Mouse (Mus musculus) splenic B cell, adult 2 months (primary cell): ENCODE results near the gene Mfsd4b3.
"Not testable (repeated sequence)": the region's sequence is repeated elsewhere in the genome, so short reads cannot be mapped to it uniquely, and the experiment has no call there.

Experiments used
- DNase-seq: peaks from one replicate; pipeline ENCODE4 v3.0.0-alpha.2; 2011; ENCODE audit warnings: low read depth, low spot score
- H3K27me3 ChIP-seq: 2 replicates; pipeline ENCODE4 v1.6.1; 2012; ENCODE audit warnings: mild to moderate bottlenecking, low read length, moderate library complexity, mixed read lengths; ENCODE audit not compliant: control insufficient read depth, poor library complexity, insufficient read depth, severe bottlenecking
- H3K36me3 ChIP-seq: 2 replicates; pipeline ENCODE4 v1.6.1; 2012; ENCODE audit warnings: mild to moderate bottlenecking, low read length, moderate library complexity, mixed read lengths; ENCODE audit not compliant: control insufficient read depth, poor library complexity, insufficient read depth, severe bottlenecking

The Mfsd4b3 gene

GRCm38 (mm10) chr10:39959761-39960440, at the start of gene Mfsd4b3:
TSS of gene Mfsd4b3 (minus strand) at chr10:39960153.
- no peaks in the 10 kb centered on the region for H3K36me3 ChIP-seq
- H3K27me3 ChIP-seq, result no peaks in the 10 kb centered on the region
- peak; percentile 94 for DNase-seq

GRCm38 (mm10) chr10:40009591-40009990, 49.6 kb upstream of the Mfsd4b3 start:
- no peaks in the 10 kb centered on the region for H3K36me3 ChIP-seq
- H3K27me3 ChIP-seq, result no peaks in the 10 kb centered on the region
- no peak for DNase-seq

DNA sequence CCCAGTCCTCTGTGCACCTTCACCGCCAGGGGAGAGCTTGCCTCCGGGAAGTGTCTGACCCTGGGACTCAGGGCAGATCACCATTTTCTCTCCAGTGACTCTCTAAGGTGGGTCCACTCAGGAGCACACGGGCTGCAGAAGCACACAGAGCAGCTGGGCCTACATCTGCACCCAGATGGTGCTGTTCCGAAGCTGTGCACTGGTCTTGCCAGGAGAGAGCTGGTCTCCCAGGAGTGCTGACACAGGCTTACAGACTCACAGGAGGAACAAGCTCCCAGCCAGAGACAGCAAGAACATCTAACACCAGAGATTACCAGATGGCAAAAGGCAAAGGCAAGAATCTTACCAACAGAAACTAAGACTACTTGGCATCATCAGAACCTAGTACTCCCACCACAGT, 48.9 kb upstream of the Mfsd4b3 start:
- not testable (repeated sequence) for H3K27me3 ChIP-seq, DNase-seq, H3K36me3 ChIP-seq

DNA sequence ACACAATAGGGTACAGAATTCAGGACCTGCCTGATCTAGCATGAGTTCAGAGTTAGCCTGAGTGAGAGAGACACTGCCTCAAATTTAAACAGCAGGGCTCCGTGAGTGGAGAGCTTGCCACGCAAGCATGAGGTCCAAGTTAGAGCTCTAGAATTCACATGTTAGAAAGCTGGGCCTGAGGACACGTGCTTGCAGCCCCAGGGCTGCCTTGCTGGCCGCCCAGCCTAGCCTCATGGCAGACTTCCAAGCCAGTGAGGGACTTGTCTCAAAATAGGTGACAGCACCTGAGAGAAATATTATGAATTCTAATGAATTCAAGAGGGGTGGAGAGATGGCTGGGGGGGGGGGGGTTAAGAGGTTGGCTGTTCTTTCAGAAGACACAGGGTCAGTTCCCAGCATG, 48.0 kb upstream of the Mfsd4b3 start:
- DNase-seq, result no peak
- no peaks in the 10 kb centered on the region for H3K36me3 ChIP-seq

GRCm38 (mm10) chr10:40006963-40007362, 47.0 kb upstream of the Mfsd4b3 start:
- Histone ChIP-seq H3K36me3 (no peaks in the 10 kb centered on the region), H3K27me3 (no peaks in the 10 kb centered on the region)
- no peak for DNase-seq

More for the DNA sequence above, 48.0 kb upstream of the Mfsd4b3 start:
- H3K27me3 ChIP-seq, result no peaks in the 10 kb centered on the region

- no peak for DNase-seq
- no peaks in the 10 kb centered on the region for H3K27me3 ChIP-seq
- H3K36me3 ChIP-seq, result no peaks in the 10 kb centered on the region
Measured at GRCm38 (mm10) chr10:40000746-40001145, 40.8 kb upstream of the Mfsd4b3 start.

DNA sequence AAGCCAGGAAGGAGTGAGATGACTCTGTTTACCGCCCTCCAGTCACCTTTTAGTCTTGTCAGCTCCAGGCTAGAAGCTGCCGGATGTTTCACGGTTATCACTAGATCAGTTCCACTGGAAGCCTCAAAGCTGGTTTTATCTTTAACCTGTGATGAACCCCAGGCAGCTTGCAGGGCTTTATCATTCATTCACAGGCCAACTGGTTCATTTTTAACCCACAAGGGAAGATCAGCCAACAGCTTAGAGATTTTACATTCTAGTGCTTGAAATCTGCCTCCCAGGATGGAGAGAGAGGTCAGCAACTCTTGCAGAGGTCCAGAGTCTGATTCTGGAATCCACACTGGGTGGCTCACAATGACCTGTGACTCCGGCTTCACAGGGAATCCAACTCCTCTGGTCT, 31.2 kb upstream of the Mfsd4b3 start:
- H3K36me3 ChIP-seq, result no peaks in the 10 kb centered on the region
- DNase-seq, result no peak
- H3K27me3 ChIP-seq, result no peaks in the 10 kb centered on the region

GRCm38 (mm10) chr10:39986466-39986865, 26.5 kb upstream of the Mfsd4b3 start, which contains the start of gene Mfsd4b5:
TSS of gene Mfsd4b5 (minus strand) at chr10:39986646.
- H3K36me3 ChIP-seq, result no peaks in the 10 kb centered on the region
- no peak for DNase-seq

DNA sequence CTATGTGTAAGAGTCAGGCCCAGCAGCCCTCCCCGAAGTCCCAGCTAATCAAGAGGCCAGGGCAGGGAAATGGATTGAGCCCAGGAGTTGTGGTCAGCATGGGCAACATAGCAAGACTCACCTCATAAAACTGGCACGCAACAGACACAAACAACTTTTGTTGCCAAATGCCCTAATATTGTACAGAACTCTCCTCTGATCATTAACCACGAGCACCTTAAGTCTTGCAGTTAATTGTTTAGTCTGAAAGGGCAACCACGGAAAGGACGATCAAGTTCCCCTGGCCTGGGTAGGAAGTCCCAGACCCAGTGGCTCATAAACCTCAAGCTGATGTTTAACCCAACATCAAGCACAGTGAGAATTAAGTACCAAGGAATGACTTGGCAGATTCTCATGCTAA, 22.7 kb upstream of the Mfsd4b3 start:
- no peaks in the 10 kb centered on the region for H3K36me3 ChIP-seq
- H3K27me3 ChIP-seq, result no peaks in the 10 kb centered on the region
- DNase-seq, result no peak

More at GRCm38 (mm10) chr10:39986466-39986865, 26.5 kb upstream of the Mfsd4b3 start, which contains the start of gene Mfsd4b5:
- H3K27me3 ChIP-seq, result no peaks in the 10 kb centered on the region

GRCm38 (mm10) chr10:39978231-39978630, 18.3 kb upstream of the Mfsd4b3 start:
- DNase-seq, result no peak
- H3K36me3 ChIP-seq, result no peaks in the 10 kb centered on the region
- H3K27me3 ChIP-seq, result no peaks in the 10 kb centered on the region

DNA sequence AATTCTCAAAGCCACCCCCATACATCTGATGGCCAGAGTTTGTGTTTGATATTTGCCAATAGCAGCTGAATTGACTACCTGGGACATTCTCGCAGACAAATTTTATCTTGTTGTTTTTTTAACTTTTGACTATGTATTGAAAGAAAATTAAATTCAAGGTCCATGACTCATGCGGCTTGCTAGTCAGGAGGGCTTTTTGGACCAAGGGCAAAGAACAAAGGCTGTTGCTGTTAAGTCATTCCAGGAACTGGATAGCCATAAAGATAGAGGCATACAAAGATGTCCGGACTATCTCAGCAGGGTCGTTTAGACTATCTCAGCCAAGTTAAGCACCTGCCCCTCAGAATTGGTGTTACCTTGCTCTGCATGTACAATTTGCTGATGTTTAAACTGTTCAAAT, 17.4 kb upstream of the Mfsd4b3 start:
- Histone ChIP-seq H3K27me3 (no peaks in the 10 kb centered on the region), H3K36me3 (no peaks in the 10 kb centered on the region)
- no peak for DNase-seq

DNA sequence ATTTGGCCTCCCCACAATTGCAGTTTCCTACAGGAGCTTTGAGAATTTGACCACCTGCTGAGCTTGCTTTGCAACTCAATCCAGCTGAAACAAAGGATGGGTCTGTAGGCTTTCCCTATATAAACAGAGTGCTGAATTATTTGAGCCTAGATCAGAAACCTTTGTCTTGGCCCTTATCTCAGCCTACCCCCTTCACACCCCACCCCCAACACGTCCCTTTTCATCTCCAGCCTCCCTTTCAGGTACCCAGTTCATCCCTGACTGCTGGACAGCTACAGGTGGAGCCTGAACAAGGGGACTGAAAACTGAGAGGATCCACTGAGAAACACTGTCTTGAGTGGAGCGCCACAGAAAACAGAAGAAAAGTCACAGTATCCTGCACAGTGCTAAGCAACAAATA, 15.8 kb upstream of the Mfsd4b3 start:
- H3K27me3 ChIP-seq, result no peaks in the 10 kb centered on the region
- H3K36me3 ChIP-seq, result no peaks in the 10 kb centered on the region
- DNase-seq, result no peak

DNA sequence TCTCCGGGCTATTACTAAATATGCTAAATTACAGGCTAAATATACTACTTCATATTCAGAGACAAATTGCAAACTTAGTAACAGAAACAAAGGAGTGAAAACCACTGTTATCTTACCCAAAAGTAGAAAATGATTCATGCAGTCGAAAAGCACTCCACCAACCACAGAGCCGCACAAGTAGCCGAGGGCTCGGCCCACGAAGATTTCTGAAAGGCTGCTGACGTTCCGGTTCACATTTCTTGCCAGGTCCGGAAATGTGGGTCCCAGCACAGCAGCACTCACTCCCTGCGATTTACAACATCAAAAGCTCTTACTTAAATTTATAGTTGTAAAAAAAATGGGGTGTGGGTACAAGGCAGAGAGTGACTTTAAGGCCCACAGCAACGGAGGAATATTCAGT, 15.0 kb upstream of the Mfsd4b3 start:
- Histone ChIP-seq H3K27me3 (no peaks in the 10 kb centered on the region), H3K36me3 (no peaks in the 10 kb centered on the region)
- no peak for DNase-seq

DNA sequence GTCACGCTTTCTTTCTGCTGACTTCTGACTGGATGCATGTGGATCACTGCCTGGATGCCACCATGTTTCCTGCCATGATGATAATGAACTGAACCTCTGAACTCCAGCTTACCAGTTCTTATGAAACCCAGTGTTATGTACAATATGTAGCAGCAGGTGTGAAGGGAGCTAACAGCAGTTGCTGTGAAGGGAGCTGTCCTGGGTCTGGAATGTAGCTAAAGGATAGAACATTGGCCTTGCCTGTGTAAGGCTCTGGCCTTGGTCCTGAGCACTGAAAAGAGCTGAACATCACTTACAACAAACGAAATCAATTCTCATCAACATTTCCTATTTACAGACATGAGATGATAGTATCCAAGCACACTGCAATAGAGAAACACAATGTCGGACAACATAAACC, 7.6 kb upstream of the Mfsd4b3 start:
- DNase-seq, result no peak
- no peaks in the 10 kb centered on the region for H3K36me3 ChIP-seq

GRCm38 (mm10) chr10:39961906-39962305, 2.0 kb upstream of the Mfsd4b3 start:
- Histone ChIP-seq H3K27me3 (no peaks in the 10 kb centered on the region), H3K36me3 (no peaks in the 10 kb centered on the region)
- no peak for DNase-seq

More for the DNA sequence above, 7.6 kb upstream of the Mfsd4b3 start:
- no peaks in the 10 kb centered on the region for H3K27me3 ChIP-seq

DNA sequence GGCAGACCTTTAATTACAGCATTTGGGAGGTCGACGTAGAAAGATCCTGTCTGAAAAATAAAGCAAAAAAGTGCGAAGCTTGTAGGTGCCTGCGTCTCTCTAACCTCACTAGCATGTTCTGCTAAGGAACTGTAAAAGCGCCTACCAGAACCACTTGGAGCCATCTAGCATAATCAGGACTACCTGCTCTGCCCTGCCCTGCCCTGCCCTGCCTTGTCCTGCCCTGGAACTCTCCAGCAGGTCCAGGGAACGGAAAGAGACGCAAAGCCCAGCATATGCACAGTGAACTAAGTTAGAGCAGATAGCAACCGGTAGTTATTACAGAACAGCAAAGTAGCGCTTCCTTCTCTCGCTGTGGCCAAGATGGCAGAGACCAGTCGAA, 479 bp upstream of the Mfsd4b3 start:
- Histone ChIP-seq H3K27me3 (no peaks in the 10 kb centered on the region), H3K36me3 (no peaks in the 10 kb centered on the region)
- no peak for DNase-seq
